Mouse (Mus musculus) cerebellum, adult 2 months (tissue): ENCODE measurements around the gene Gripap1. TPM values are rescaled to one million over a fixed set of nuclear protein-coding genes. Genes with fewer than 3 reads are reported as not detected.
A peak's percentile ranks its signal among the peaks of the same experiment; 100 is the strongest.

Experiments used
- DNase-seq, 2 experiments: peaks; one replicate each; pipeline ENCODE4 v3.0.0; 2021
- H3K27ac ChIP-seq: fragments of 200-500 bp; 2 replicates; pipeline ENCODE4 v1.5.1; 2012; ENCODE audit warnings: low read length, control low read depth, inconsistent platforms; ENCODE audit not compliant: insufficient read depth
- H3K27me3 ChIP-seq: fragments of 200-500 bp; 2 replicates; pipeline ENCODE4 v1.6.1; 2012; ENCODE audit warnings: inconsistent platforms, mild to moderate bottlenecking, low read length, moderate library complexity; ENCODE audit not compliant: control insufficient read depth, insufficient read depth
- H3K4me1 ChIP-seq: fragments of 200-500 bp; 2 replicates; pipeline ENCODE4 v1.6.1; 2011; ENCODE audit warnings: low read length; ENCODE audit not compliant: control insufficient read depth, insufficient read depth
- H3K4me3 ChIP-seq: fragments of 200-500 bp; replicated peaks from 2 replicates; pipeline ENCODE3; 2011; ENCODE audit warnings: mild to moderate bottlenecking, low read depth, low read length, control low read depth; ENCODE audit not compliant: insufficient read depth
- CTCF ChIP-seq: fragments of 200-500 bp; IDR thresholded peaks from 2 replicates; pipeline ENCODE4 v1.5.1; 2011; ENCODE audit warnings: low read depth, mild to moderate bottlenecking, control low read depth, low read length, moderate library complexity, borderline replicate concordance; ENCODE audit not compliant: insufficient read depth
- POLR2A ChIP-seq: fragments of 200-500 bp; IDR thresholded peaks from 2 replicates; pipeline ENCODE4 v1.6.1; 2011; ENCODE audit warnings: low read length, control low read depth, borderline replicate concordance; ENCODE audit not compliant: insufficient read depth
- WGBS: fragments of 180-500 bp; shearing (Covaris S2); methylation state at CpG from one replicate; pipeline ENCODE4 v1.1.7; 2018; 5-methylcytosine and 5-hydroxymethylcytosine counted together
- polyA plus RNA-seq: library from polyadenylated mRNA; depleted of rRNA; stranded (reverse); fragments of >200 nt; gene quantifications from 2 replicates; pipeline ENCODE4 v1.2.3, GENCODE M21; 2012

The Gripap1 gene
- polyA plus RNA-seq, 1 experiment = 110 TPM

DNA sequence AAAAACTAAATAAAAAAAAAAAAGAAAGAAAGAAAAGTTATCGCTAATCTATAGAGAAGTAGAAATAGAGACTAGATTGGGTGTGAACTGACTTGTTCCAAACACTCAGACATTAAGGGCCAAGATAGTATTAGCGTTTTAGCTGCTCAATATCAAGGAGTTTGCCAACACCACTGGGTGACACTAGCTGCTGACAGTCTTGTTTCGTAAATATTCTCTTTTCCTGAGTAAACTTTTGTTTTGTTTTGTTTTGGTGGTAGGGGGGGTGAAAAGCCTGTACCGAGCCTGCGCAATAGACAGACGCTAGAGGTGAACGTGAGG, 51.2 kb downstream of the Gripap1 start:
- peaks cover 5% of the 10 kb centered on the region; the same call in 1 of the 2 replicates for H3K4me1 ChIP-seq
- no peak for DNase-seq
- TF ChIP-seq POLR2A (no peak), CTCF (no peak)
- WGBS = 17% methylated on average over 7 of the region's 7 CpGs
- H3K27ac ChIP-seq = no peak overlapping the region
- H3K4me3 ChIP-seq = peak overlapping the region; percentile 52
- H3K27me3 ChIP-seq = no peaks in the 10 kb centered on the region

DNA sequence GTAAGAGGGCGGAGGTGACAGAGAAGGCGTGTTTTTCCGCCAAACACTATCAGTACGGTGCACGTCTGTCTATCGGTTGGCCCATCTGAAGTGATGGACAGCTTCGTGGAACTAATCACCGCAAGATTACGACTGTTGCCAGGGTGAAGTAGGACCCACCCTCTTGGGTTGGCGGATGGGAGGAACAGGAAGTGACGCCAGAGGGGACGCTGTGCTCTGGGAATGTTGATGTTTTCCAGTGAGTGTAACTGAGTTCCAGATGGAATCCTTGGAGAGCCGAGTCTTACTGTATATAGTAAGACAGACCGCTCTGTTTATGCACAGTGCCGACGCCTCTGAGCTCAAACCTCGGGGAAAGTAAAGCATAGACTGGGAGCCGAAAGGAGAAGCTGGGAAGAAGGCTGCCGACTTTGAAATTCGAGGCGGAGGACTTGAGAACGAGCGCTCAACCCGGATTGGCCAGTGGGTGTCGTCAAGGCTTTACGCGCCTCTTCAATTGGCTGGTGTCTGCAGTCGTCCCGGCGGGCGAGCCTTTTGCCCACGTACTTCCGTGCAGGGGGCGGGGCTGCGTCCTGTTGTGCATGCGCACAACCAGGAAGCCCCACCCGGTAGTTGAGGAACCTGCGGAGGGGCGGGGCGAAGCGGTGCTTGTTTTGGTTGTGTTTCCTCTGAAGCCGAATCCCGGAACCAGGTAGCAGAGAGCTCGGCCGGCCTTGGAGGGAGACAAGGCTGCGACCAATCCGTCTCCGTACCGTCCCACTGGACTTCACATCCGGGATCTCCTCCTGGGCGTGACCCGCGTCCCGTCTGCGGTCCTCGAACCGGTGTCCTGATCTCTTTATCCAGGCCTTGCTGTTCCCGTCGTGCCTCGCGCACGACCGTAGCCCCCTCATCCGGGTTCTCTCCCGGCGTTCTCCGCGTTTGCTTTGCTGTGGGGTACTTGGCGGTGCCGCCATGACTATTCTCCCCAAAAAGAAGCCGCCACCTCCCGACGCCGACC, 51.9 kb downstream of the Gripap1 start, which contains the start of gene Otud5:
Gene Otud5, plus strand, starts transcription at position 202 of the 1,000 bp plus-strand sequence.
- TF ChIP-seq CTCF (no peak), POLR2A (peak; percentile 47; the same call in 1 of the 2 replicates)
- H3K27me3 ChIP-seq = no peaks in the 10 kb centered on the region
- H3K27ac ChIP-seq = peak within 1 kb of the TSS; percentile 82
- H3K4me3 ChIP-seq = peak within 1 kb of the TSS; percentile 89
- peak; percentile 92 to 96 for DNase-seq
- 5% methylated on average over 69 of the region's 74 CpGs for WGBS
- peaks cover 5% of the 10 kb centered on the region; the same call in 1 of the 2 replicates for H3K4me1 ChIP-seq

DNA sequence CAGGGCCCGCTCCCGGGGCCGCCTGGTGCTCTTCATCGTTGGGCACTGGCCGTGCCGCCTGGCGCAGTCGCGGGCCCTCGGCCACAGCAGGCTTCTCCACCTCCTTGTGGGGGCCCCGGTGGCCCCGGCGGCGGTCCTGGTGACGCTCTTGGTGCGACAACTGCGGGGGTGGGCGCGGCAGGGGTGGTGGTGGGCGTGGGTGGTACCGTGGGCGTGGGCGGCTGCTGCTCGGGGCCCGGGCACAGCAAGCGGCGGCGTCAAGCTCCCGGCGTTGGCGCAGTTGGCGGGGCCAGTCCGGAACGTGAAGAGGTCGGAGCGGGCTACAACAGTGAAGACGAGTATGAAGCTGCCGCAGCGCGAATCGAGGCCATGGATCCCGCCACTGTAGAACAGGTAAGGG, 52.8 kb downstream of the Gripap1 start:
- peaks cover 5% of the 10 kb centered on the region; the same call in 1 of the 2 replicates for H3K4me1 ChIP-seq
- peak overlapping the region; percentile 82; the same call in 1 of the 2 replicates for H3K27ac ChIP-seq
- H3K27me3 ChIP-seq = no peaks in the 10 kb centered on the region
- no peak for TF ChIP-seq CTCF
- TF ChIP-seq POLR2A = no peak
- peak in 1 of 2 experiments; percentile 25 for DNase-seq
- H3K4me3 ChIP-seq = peak overlapping the region; percentile 89
- WGBS = 17% methylated on average over 37 of the region's 42 CpGs

DNA sequence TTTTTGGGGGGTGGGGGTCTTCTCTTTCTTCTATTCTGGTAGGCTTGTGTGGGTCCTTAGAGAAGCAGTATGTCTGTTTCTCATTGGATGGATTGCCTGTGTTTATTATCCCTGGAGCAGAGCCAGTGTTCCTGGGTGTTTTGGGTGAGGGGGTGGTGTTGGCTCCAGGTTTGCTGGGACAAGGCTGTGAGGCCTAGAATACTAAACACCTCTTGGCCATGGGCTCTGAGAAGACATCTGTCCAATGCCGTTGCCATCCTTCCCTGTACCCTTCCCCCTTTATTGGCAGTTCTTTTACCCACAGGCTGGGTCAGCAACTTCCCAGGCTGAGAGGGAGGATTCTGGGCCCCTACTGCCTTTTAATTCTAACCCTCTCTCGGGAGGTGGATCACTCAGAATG, 58.3 kb downstream of the Gripap1 start:
- TF ChIP-seq CTCF (no peak), POLR2A (no peak)
- no peak overlapping the region for H3K4me3 ChIP-seq
- H3K27me3 ChIP-seq = no peaks in the 10 kb centered on the region
- H3K27ac ChIP-seq = no peak overlapping the region
- peak in 1 of 2 experiments; percentile 7 for DNase-seq
- H3K4me1 ChIP-seq = peaks cover 5% of the 10 kb centered on the region; the same call in 1 of the 2 replicates
- WGBS = 4% methylated on average over 2 of the region's 2 CpGs

DNA sequence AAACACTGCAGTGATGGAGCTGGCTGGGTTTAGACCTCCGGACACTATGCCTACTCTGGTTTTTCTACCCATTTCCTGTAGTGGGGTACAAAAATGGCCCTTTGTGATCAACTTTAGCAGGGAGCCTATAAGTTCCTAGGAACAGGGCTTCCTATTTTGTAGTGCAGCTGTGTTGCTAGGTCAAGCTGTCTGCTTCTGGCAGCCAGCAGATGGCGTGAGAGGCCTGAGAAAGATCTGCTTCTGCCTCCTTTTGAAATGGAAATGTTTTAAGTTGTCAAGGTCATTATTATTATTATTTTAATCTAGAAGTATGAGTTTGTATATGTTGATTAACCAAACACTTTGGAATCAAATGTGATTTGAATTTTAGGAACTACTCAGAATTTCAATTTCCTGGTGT, 65.0 kb downstream of the Gripap1 start:
- DNase-seq = peak in 1 of 2 experiments; percentile 44
- Histone ChIP-seq H3K4me1 (no peaks in the 10 kb centered on the region), H3K27me3 (no peaks in the 10 kb centered on the region), H3K4me3 (no peak overlapping the region), H3K27ac (no peak overlapping the region)
- WGBS = 33% methylated on average over 2 of the region's 2 CpGs
- TF ChIP-seq CTCF = peak; percentile 58
- TF ChIP-seq POLR2A = no peak

DNA sequence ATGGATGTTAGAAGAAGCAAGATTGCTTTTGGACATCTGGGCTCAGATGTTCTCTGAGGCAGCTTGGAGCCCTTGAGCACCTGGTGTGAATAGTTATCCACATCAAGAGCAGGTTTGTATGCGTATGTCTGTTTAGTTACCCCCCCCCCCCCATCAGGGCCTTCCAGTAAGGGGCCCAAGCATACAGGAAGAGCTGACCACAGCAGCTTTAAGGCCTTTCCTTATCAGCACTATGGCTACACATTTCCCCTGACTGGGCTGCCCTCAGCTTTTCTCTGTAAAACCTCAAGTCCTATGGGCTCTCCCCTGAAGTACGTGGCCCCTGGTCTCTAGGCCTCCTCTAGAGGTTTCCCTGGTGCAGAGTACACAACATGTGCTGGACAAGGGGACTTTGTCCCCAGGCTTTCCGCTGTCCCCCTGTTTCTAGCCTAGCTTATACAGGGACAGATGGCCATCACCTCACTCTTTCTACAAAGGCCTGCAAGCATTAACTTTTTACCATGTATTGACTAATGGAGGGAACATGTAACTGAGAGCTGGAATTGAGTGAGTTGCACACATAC, 69.7 kb downstream of the Gripap1 start:
- TF ChIP-seq CTCF = no peak
- no peak for TF ChIP-seq POLR2A
- H3K4me3 ChIP-seq = no peak overlapping the region
- DNase-seq = no peak
- 77% methylated on average over 3 of the region's 3 CpGs for WGBS
- no peaks in the 10 kb centered on the region for H3K4me1 ChIP-seq
- no peak overlapping the region for H3K27ac ChIP-seq
- no peaks in the 10 kb centered on the region for H3K27me3 ChIP-seq

DNA sequence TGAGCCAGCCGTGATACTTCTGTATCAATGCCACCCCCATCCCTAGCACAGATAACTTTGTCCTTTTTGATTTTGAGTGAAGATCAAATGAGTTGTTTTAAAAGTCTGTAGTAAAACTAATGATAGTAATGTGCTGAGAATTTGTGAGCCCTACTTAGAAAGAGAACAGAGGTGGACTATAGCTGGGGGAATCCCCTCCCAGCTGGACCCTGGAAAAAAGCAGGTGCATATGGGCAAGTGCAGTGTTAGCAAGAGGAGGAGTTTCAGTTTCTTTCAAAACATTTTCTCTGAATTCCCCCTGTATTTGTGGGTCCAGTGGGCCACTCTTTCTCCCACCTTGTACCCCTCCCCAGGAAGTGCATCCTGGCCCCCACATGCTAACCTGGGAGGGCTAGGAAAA, 73.6 kb downstream of the Gripap1 start:
- TF ChIP-seq POLR2A (no peak), CTCF (no peak)
- Histone ChIP-seq H3K4me1 (no peaks in the 10 kb centered on the region), H3K4me3 (no peak overlapping the region), H3K27me3 (no peaks in the 10 kb centered on the region), H3K27ac (no peak overlapping the region)
- no peak for DNase-seq
- 74% methylated on average over 1 of the region's 1 CpGs for WGBS
